Mouse (Mus musculus): Measurements from ENCODE around the gene Camkmt.

Camkmt gene

GRCm38 (mm10) chr17:85090120-85091099 is at the start of gene Camkmt, which contains the start of gene Prepl:
Camkmt (plus strand) TSS chr17:85090552.
Prepl (minus strand) TSS chr17:85090241.
- DNase-seq (ENCODE audit: low spot score) = peak; percentile 90

- DNase-seq (ENCODE audit: low spot score) = no peak
Observed at GRCm38 (mm10) chr17:85040913-85041312, 49.4 kb upstream of the Camkmt start.

- no peak for DNase-seq (ENCODE audit: low spot score)
Observed at GRCm38 (mm10) chr17:85042419-85042818, 47.9 kb upstream of the Camkmt start.

- DNase-seq (ENCODE audit: low spot score) = no peak
Observed at GRCm38 (mm10) chr17:85043404-85043816, 46.9 kb upstream of the Camkmt start.

GRCm38 (mm10) chr17:85044466-85044865 is 45.9 kb upstream of the Camkmt start:
- no peak for DNase-seq (ENCODE audit: low spot score)

GRCm38 (mm10) chr17:85045160-85045559 is 45.2 kb upstream of the Camkmt start:
- DNase-seq (ENCODE audit: low spot score) = no peak

- no peak for DNase-seq (ENCODE audit: low spot score)
Observed at GRCm38 (mm10) chr17:85048379-85048778, 42.0 kb upstream of the Camkmt start.

GRCm38 (mm10) chr17:85058276-85058675 is 32.1 kb upstream of the Camkmt start:
- no peak for DNase-seq (ENCODE audit: low spot score)

GRCm38 (mm10) chr17:85059136-85059535 is 31.2 kb upstream of the Camkmt start:
- no peak for DNase-seq (ENCODE audit: low spot score)

GRCm38 (mm10) chr17:85063560-85063959 is 26.8 kb upstream of the Camkmt start:
- DNase-seq (ENCODE audit: low spot score) = no peak

- no peak for DNase-seq (ENCODE audit: low spot score)
Observed at GRCm38 (mm10) chr17:85067331-85067730, 23.0 kb upstream of the Camkmt start.

GRCm38 (mm10) chr17:85070658-85071057 is 19.7 kb upstream of the Camkmt start:
- DNase-seq (ENCODE audit: low spot score) = no peak

- DNase-seq (ENCODE audit: low spot score) = no peak
Observed at GRCm38 (mm10) chr17:85071088-85071775, 19.1 kb upstream of the Camkmt start.

GRCm38 (mm10) chr17:85072383-85072782 is 18.0 kb upstream of the Camkmt start:
- no peak for DNase-seq (ENCODE audit: low spot score)

- no peak for DNase-seq (ENCODE audit: low spot score)
Observed at GRCm38 (mm10) chr17:85073214-85073613, 17.1 kb upstream of the Camkmt start.

- no peak for DNase-seq (ENCODE audit: low spot score)
Observed at GRCm38 (mm10) chr17:85074083-85074482, 16.3 kb upstream of the Camkmt start.

- no peak for DNase-seq (ENCODE audit: low spot score)
Observed at GRCm38 (mm10) chr17:85079276-85079675, 11.1 kb upstream of the Camkmt start.

GRCm38 (mm10) chr17:85080781-85081180 is 9.6 kb upstream of the Camkmt start:
- no peak for DNase-seq (ENCODE audit: low spot score)

- no peak for DNase-seq (ENCODE audit: low spot score)
Observed at GRCm38 (mm10) chr17:85085335-85085734, 5.0 kb upstream of the Camkmt start.

- no peak for DNase-seq (ENCODE audit: low spot score)
Observed at GRCm38 (mm10) chr17:85086501-85086900, 3.9 kb upstream of the Camkmt start.

GRCm38 (mm10) chr17:85087591-85087990 is 2.8 kb upstream of the Camkmt start:
- DNase-seq (ENCODE audit: low spot score) = no peak

- no peak for DNase-seq (ENCODE audit: low spot score)
Observed at GRCm38 (mm10) chr17:85088401-85088800, 2.0 kb upstream of the Camkmt start.

- DNase-seq (ENCODE audit: low spot score) = no peak
Observed at GRCm38 (mm10) chr17:85089011-85089410, 1.3 kb upstream of the Camkmt start.
